Mouse (Mus musculus): ENCODE measurements around the gene Gopc. TPM values are rescaled to one million over a fixed set of nuclear protein-coding genes. Genes with fewer than 3 reads are reported as not detected.
A peak's percentile ranks its signal among the peaks of the same experiment; 100 is the strongest.

The Gopc gene
- 10 to 100 TPM; 12.5 to 15.0 TPM for total RNA-seq (2021)

DNA sequence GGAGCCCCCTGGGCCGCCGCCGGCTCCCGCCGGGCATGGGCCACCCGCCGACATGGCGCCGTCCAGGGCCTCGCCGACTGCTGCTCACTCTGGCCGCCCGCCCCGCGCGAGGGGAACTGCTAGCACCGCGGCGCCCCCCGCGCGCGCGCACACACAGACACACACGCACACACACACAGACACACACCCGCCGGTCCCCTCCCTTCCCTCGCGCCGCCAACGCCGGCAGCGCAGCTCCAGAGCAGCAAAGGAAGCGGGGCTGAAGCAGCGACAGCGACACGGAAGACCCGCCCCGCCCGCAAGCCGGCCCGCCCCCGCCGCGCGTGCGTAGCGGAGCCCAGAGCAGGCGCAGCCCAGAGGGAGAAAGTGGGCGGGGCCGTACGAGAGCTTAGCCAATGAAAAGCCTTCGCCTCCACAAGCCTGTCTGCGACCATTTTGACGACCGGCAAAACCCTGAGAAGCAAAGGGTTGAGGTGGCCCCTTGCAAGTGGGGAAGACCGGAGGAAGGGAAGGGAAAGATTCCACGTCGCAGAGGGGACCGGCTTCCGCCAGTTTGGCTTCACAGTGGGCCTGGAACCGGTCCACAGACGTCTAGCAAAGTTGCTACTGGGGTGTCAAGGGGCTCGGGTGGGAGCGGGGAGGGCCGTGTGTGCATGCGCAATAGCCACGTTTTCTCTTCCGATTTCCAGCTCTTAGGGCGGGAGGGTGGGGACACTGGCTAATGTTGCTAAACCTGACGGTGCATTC is at the start of gene Gopc:
Gene Gopc, minus strand, starts transcription at position 280 of the 747 bp plus-strand sequence.
- intact Hi-C loops (cut with DNase I), result loop anchor here (5.0 kb wide), 3 partner anchors 45 to 425 kb away; partner anchors contain the start of gene Dcbld1

DNA sequence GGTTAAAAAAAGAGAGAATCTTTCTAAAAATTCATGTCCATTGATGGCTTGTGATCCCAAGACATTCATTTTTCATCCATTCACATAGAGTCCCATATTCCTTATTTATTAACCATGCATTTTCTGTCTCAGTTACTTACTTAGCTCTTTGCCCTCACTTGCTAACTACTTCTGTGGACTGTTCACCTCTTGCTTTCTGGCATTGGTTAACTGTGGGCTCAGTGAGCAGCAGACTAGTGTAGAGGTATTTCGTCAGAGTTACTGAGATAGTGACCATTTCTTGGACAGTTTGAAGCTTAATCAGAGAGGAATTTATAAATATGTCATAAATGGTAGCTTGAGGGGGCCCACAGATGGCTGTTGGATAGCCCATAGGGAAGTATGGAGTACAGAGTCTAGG is 49.0 kb upstream of the Gopc start:
- DNase-seq (ENCODE audit: low spot score), result no peak
- intact Hi-C loops (cut with DNase I), result no loop called here

More for the DNA sequence above, at the start of gene Gopc:
- DNase-seq (ENCODE audit: low spot score), result peak; percentile 95

DNA sequence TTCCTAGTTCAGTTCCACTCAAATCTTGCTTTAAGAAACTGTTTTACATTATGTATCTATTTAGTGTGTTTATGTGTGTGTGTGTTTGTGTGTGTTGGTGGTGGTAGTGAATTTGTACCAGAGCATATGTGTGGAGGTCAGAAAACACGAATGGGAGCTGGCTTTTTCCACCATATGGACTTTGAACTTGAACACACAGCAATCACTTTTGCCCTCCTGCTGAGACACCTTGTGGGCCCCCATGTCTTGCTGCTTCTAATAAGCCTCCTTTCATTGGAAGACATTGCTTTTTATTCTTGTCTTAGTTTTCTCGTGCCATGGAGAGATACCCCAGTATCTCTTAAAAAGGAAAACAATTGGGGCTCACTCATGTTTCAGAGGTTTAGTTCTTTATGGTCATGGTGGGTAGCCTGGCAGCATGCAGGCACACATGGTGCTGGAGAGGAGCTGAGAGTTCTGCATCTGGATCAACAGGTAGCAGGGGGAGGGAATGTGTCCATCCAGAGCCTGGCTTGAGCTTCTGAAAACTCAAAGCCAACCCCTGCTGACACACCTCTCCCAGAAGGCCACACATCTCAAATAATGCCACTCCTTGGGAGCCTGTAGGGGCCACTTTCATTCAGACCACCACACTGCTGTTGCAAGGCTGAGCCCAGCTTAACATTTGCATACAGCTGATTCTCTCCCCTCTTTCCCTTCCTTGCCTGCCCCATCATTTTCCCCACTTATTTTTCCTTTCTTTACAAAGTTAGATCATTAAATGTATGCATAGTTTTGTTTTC is 45.9 kb upstream of the Gopc start:
- no peak for DNase-seq (ENCODE audit: low spot score)
- intact Hi-C loops (cut with DNase I), result no loop called here

DNA sequence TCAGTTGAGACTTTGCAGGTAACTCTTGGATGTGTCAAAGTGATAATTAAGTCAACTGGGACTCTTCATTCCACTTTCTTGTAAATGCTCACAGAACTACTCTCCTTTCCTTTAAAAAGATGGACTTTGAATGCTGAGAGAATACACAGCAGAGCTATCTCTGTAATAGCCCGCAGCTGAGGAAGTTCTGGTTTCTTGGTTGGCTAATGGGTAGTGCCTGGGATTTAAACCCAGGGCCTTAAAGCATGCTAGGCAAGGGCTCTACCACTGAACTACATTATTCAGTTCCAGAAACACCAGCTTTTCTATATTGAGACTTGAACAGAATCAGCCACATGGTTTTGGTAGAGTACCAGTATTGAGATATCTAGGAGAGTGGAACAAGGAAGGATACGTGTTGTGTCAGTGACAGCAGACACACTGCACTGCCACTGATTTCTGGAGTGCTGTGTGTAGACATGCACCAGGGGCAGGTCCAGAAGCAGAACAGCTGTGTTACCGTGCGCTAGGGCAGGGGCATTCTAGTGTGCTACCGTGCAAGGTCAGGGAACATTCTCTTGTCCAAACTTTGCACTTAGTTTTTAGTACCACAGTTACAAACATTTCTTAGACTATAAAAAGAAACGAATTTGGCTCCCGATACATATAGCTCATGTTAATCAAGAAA is 44.5 kb upstream of the Gopc start:
- intact Hi-C loops (cut with DNase I), result no loop called here

DNA sequence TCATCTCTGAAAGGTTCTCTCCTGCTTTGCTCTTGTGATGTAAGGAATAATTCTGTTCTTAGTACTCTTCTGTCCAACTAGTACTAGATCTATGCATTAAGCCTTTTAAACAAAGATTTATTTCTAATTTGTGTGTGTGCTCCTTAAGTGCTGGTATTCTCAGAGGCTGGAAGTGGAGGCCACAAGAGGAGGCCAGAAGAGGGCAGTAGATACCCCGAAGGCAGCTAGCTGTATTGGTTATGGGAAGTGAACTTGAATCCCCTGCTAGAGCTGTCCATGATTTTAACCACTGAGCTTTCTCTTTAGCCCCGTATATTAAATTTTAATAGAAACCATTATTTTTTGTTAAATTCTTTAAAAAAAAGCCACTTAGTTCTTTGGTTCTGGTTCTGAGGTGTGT is 41.2 kb upstream of the Gopc start:
- no peak for DNase-seq (ENCODE audit: low spot score)
- intact Hi-C loops (cut with DNase I), result no loop called here

More for the DNA sequence above, 44.5 kb upstream of the Gopc start:
- DNase-seq (ENCODE audit: low spot score), result no peak

DNA sequence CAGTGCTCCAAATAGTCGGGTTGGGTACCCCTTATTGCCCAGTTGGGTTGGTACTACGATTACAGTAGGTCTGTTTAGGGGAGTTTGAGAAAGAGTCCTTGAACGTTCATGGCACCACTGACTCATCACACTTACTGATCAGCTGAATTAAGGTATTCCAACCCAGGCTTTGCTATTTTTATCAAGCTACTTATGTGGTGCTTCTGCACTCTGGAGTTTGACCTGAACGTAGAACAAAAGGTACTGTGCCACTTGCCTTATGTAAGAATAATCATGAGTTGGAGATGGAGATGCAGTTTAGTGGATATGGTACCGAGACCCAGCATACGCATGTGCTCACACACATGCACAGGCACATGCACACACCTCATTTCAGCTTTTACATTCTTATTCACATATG is 39.8 kb upstream of the Gopc start:
- no peak for DNase-seq (ENCODE audit: low spot score)
- intact Hi-C loops (cut with DNase I), result no loop called here

DNA sequence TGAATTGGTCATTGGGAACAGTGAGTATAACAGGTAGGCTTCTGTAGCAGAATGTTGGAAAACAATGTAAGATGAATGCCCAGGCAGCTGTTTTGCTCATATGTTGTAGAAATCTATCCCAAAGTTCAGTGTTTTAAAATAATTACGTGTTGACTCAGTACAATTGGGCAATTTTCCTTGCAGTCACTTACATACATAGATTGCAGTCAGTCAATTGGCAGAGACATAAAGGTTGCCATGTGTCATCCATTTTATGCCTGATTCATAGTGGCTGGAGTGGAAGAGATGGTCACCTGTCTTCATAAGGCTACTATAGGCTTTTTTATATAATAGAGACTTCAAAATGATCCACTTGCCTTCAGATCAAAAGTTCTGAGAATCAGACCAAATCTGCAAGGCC is 38.6 kb upstream of the Gopc start:
- intact Hi-C loops (cut with DNase I), result no loop called here

DNA sequence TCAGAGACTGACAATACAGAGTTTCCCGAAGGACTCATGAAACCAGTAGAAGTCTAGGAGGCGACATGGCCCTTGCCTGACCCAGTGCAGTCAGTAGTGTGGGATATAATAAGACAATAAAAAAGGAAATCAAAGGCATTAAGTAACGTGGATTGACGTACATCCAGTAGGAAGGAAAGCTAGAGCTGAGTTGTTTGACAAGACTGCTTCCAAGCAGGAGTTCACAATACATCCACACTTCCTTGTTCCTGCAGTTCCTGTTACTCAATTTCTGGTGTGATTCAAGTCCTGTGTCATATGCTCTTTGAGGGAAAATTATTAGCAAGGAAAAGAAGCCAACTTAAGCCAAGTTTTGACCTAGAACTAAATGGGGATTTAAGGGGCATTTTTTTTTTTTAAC is 37.5 kb upstream of the Gopc start:
- DNase-seq (ENCODE audit: low spot score), result no peak
- intact Hi-C loops (cut with DNase I), result no loop called here

More for the DNA sequence above, 38.6 kb upstream of the Gopc start:
- no peak for DNase-seq (ENCODE audit: low spot score)

DNA sequence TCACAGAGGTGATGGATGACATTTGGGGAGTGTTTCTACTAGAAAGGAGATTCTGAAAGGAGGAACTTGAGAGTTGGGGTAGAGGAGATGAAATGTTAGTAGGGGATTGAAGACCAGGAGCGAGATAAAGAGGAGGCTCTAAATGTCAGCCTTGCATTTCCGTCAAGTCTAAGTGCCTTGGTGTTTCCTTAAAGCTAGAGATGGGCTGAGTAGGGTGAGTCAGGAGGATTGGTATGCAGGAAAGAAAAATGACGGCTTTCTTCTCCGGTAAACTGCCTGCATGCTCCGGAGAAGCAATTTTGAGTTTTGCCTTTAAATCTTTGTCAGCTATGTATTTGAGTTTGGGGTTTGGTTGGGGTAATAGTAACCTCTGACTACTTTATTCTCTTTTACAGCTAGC is 37.0 kb upstream of the Gopc start:
- DNase-seq (ENCODE audit: low spot score), result no peak
- intact Hi-C loops (cut with DNase I), result no loop called here

DNA sequence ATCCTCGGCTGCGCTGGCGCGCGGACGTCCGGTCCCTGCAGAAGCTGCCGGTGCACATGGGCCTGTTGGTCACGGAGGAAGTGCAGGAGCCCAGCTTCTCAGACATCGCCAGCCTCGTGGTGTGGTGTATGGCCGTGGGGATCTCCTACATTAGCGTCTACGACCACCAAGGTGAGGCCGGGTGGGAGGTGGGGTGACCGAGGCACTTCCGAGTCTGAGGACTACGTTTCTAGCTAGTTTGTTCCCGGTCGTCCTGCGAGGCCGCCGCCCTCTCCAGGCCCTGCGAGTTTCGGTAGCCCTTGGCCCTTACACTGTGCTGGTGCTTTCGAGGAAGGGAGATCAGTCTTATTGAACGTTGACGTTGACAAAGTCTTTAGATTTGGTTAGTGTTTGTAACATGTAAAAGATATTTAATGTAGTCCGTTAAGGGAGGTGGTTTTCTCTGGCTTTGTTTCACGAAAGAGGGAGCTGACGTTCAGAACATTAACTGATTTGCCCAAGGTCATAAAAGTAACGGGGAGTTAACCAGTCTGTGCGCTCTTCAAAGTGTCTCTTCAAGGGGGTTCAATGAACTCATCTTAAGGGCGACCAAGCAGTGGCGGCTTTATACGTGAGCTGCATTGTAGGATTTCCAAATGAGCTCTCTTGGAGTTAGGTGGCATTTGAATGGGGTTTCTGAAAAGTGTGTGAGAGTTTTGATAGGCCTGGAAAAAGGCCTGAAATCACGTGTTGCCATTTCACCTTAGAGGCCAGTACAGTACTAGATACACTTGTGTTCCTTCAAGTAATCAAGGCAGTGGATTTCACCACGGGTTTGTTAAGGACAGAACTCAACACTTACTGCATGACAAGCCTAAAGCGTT is 36.3 kb upstream of the Gopc start:
- no peak for DNase-seq (ENCODE audit: low spot score)
- intact Hi-C loops (cut with DNase I), result loop anchor here (2.0 kb wide), 2 partner anchors 23 to 31 kb away; no protein-coding TSS in a partner anchor

DNA sequence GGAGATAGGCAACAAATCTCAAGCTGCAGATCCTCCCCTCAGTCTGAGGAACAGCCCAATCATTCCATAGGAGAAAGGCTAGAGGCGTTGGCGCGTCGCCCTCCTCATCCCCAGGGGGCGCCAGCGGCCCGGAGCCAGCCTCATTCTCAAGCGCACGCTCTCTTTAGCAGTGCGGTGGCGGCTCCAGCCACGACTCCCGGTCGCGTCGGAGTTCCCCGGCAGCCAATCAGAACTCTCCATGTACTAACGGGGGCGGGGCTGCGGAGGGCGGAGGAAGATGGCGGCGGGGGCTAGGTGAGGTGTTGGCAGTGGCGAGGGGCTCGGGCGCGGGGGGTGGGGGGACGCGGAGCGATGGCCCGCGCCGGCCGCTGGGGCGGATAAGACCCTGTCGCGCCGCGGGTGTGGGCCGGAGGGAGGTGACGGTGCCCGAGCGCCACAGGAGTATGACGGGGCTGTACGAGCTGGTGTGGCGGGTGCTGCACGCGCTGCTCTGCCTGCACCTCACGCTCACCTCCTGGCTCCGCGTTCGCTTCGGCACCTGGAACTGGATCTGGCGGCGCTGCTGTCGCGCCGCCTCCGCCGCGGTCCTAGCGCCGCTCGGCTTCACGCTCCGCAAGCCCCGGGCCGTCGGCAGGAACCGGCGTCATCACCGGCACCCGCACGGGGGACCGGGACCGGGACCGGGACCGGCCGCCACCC is 35.5 kb upstream of the Gopc start, which contains the start of gene Nus1:
Gene Nus1, plus strand, starts transcription at position 249 of the 699 bp plus-strand sequence.
- peak; percentile 91 for DNase-seq (ENCODE audit: low spot score)
- intact Hi-C loops (cut with DNase I), result loop anchor here (2.0 kb wide), 2 partner anchors 23 to 31 kb away; no protein-coding TSS in a partner anchor

DNA sequence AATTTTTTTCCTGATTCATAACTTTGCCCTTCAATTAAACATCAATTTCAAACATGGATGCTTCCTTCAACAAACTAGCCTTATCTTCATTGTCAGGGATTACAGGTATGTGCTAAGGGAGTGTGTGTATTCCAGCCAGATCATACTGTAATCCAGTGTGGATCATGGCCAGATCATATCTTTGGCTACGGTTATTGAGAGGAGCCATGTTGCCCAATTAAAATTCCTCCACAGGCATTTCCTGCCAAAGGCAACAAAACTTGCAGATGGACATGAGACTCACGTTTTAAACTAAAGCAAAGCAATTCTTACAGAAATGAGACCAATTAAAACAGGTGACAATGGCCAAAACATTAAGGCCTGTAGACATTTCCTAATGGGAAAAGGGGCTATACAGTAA is 34.5 kb upstream of the Gopc start:
- no peak for DNase-seq (ENCODE audit: low spot score)
- intact Hi-C loops (cut with DNase I), result loop anchor here (2.0 kb wide), 2 partner anchors 22 to 30 kb away; no protein-coding TSS in a partner anchor

DNA sequence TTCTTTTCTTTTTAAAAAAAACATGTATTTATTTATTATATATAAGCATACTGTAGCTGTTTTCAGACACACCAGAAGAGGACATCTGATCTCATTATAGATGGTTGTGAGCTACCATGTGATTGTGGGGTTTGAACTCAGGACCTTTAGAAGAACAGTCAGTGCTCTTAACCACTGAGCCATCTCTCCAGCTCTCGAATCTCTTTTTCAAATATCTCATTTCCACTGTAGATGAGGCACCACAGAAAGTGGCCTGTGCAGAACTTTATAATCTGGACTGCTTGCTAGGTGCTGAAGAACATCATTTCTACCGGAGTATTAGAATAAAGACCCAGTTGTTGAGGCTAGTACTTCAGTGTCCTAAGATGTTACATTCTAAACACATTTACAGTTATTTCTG is 33.1 kb upstream of the Gopc start:
- intact Hi-C loops (cut with DNase I), result no loop called here
- no peak for DNase-seq (ENCODE audit: low spot score)

DNA sequence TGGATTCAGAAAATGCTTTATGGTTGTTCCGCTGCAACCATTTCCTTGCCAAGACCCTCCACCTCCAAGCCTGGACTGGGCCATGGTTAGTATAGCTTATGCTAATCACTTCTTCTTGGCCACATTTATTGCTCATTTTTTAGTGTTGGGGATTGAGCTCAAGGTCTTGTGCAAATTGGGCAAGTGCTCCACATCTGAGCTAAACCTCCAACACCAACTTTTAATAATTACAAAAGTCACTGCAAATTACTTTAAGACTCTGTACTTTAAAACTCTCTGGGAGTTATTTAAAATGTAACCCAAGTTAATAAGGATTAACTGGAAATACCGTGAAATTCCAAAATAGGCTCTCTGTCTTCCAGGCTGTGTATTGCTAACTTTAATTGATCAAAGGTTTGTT is 25.6 kb upstream of the Gopc start:
- intact Hi-C loops (cut with DNase I), result no loop called here
- DNase-seq (ENCODE audit: low spot score), result no peak

DNA sequence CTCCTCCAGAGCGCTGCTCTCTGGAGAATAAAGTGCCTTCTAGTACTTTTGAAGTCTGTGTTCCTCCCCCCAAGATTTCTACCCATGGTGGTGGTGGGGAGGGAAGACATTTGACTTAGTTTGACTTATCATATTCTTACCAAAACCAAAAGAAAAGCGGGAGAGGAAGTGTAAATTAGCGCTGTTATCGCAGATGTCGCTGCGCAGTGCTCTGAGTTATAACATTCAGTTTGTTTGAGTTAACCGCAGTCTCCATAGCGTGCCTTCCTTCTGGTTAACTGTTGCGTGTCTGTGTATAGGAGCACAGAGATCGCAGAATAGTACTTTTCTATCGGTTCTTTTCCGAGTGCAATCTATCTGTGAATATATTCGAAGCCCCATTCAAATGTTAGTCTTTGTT is 23.2 kb upstream of the Gopc start:
- intact Hi-C loops (cut with DNase I), result no loop called here
- DNase-seq (ENCODE audit: low spot score), result no peak

DNA sequence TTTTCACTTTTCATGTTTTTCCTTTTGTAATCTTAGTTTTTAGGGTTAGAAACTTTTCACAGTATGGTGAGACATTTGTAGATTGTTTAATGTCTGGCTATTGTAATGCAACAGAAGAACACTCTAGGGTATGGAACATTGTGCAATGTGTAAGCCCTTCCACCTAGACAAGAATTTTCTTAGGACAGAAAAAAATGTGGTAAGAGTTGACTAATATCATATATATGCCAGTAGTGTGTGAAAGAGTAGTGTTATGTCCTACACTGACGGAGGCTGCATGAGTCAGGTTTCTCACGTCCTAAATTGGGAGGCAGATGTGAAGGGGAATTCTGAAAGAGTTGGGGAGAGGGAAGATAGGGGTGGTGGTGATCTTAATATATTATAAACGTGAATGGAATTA is 17.8 kb upstream of the Gopc start:
- no peak for DNase-seq (ENCODE audit: low spot score)
- intact Hi-C loops (cut with DNase I), result no loop called here

DNA sequence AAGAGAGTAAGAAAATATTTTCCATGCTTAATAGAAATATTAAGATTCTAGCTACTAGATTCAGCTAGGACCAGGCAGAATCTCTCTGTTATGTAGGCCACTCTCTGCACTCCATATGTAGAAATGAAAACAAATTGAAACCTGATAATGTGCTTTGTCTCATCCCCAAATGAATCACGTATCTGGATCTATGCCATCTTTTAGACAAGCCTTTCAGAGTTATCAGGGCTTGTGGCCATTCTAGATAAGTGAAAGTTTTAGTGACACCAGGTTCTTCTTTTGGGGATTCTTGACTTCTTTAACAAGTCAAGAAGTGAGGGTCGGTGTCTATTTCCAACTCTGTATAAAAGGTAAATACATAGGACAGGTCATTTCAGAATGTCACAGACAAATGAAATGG is 16.8 kb upstream of the Gopc start:
- no peak for DNase-seq (ENCODE audit: low spot score)
- intact Hi-C loops (cut with DNase I), result no loop called here

DNA sequence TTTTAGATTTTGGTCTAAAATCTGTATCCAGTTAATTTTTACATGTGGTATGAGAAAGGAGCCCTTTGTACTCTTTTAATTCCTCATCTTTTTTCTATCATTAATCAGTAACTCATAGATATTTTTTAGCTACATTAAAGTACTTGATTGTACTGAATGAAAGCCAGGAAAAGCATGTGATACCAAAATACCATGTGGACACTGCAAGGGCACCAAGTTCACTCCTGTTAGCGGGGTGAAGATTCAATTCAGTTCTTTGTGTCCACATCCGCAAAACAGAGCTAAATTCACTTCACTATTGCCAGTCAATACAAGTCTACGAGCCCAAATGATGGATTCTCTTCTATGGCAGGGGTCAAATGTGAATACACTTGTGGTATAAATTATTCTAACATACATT is 14.7 kb upstream of the Gopc start:
- DNase-seq (ENCODE audit: low spot score), result no peak
- intact Hi-C loops (cut with DNase I), result no loop called here

DNA sequence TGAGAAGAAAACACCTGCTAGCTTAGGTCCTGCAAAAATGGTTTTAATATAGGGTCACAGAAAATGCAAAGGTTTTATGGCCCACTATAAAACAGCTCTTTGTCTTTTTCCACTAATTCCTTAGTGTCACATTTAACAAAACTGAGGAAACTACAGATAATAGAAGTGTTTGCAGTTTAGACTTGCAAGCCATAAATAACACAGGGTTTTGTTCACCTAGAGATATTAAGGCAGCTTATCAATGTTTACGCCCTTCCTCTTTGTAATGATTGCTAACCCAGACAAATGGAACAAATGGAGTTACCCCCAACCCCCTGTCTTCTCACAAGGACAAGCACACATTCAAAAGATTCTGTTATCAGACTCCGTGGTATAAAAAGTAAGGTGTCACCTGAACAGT is 9.3 kb upstream of the Gopc start:
- DNase-seq (ENCODE audit: low spot score), result no peak
- intact Hi-C loops (cut with DNase I), result no loop called here

Measured in heart, postnatal 25 days (tissue).